Mouse (Mus musculus): Measurements from ENCODE around the gene Sec31b.

- no peak for TF ChIP-seq POLR2A (IDR thresholded peaks at IDR 0.05; ENCODE audit: borderline replicate concordance, control insufficient read depth, low read depth, low read length)
- TF ChIP-seq CTCF (IDR thresholded peaks at IDR 0.05; ENCODE audit: control insufficient read depth, insufficient read depth, low read length), result no peak
Observed at GRCm38 (mm10) chr19:44510534-44511175, 35.0 kb downstream of the Sec31b start.
